Mouse (Mus musculus) bone marrow, adult 2 months (tissue): ENCODE measurements around the gene Magi2.

ENCODE experiments used
- CTCF ChIP-seq: fragments of 200-500 bp; IDR thresholded peaks from 2 replicates; pipeline ENCODE4 v1.5.1; 2011; ENCODE audit warnings: low read length, control low read depth; ENCODE audit not compliant: control insufficient read depth, insufficient read depth
- POLR2A ChIP-seq: fragments of 200-500 bp; IDR thresholded peaks from 2 replicates; pipeline ENCODE4 v1.6.1; 2011; ENCODE audit warnings: low read depth, mild to moderate bottlenecking, control low read depth, low read length, borderline replicate concordance; ENCODE audit not compliant: control insufficient read depth

GRCm38 (mm10) chr5:20432148-20432813, 1205.4 kb downstream of the Magi2 start:
- TF ChIP-seq CTCF = no peak
- TF ChIP-seq POLR2A = no peak
